Comparison of ENCODE assay signal across 12 mouse cellular contexts in genomic region chr14:52021568-52022212, GRCm38 (mm10). TPM values are rescaled to one million over a fixed set of nuclear protein-coding genes. Genes with fewer than 3 reads are reported as not detected.
DNase-seq lines count a peak whose midpoint lies in the region; ATAC-seq and TF ChIP-seq lines count a peak whose summit lies in the region.
"Had no signal": no experiment of that assay in that cellular context is flagged by ENCODE, and none has a peak within 500 bp of the region (broad histone marks: within the 10 kb centered on the region; RNA-seq: fewer than 3 reads in every experiment).

No protein-coding gene starts in this region.

- H3K4me2 ChIP-seq in forebrain, embryonic 12.5 days = no peak overlapping the region
- H3K4me2 ChIP-seq in forebrain, embryonic 16.5 days (ENCODE audit: low read length) = no peak overlapping the region
- H3K4me2 ChIP-seq in kidney, postnatal 0 days (ENCODE audit: low read length) = 0 out of 2 replicates have a peak overlapping the region, but pooled peaks have one; percentile 74
- H3K4me2 ChIP-seq in liver, embryonic 14.5 days (ENCODE audit: low read depth) = peak overlapping the region; percentile 83

- ATAC-seq in forebrain, embryonic 12.5 days (ENCODE audit: low FRiP score) = no peak
- ATAC-seq in forebrain, embryonic 16.5 days = no peak
- no peak for ATAC-seq in kidney, postnatal 0 days (replicated peaks; ENCODE audit: low FRiP score, low read depth)
- ATAC-seq in liver, embryonic 14.5 days (ENCODE audit: insufficient read depth) = peak; percentile 1
- no peak for ATAC-seq in erythroid progenitor cell, adult 5-6 weeks (replicated peaks; ENCODE audit: low FRiP score, poor library complexity, severe bottlenecking)
- no peak for ATAC-seq in CD4-positive, CD25-positive, alpha-beta regulatory T cell, adult 4 months

- peak; percentile 76 for TF ChIP-seq EP300 in liver, embryonic 14.5 days (IDR thresholded peaks at IDR 0.05; ENCODE audit: low read depth)

- H3K27ac ChIP-seq in forebrain, embryonic 12.5 days = 0 out of 2 replicates have a peak overlapping the region, but pooled peaks have one; percentile 99
- no peak overlapping the region for H3K27ac ChIP-seq in forebrain, embryonic 16.5 days (ENCODE audit: low read length)
- H3K27ac ChIP-seq in kidney, postnatal 0 days = peak overlapping the region; percentile 100; the same call in 1 of the 2 replicates
- peak overlapping the region; percentile 99 for H3K27ac ChIP-seq in embryonic facial prominence, embryonic 10.5 days (replicated peaks)
- peak overlapping the region; percentile 93 for H3K27ac ChIP-seq in liver, embryonic 14.5 days

- TF ChIP-seq CTCF in kidney, postnatal 0 days (IDR thresholded peaks at IDR 0.05; ENCODE audit: low read depth) = no peak
- TF ChIP-seq CTCF in liver, embryonic 14.5 days (IDR thresholded peaks at IDR 0.05; ENCODE audit: low read depth) = no peak

- no peak for DNase-seq in kidney, postnatal 0 days (ENCODE audit: low spot score)
- no peak for DNase-seq in kidney, adult 8-10 months
- DNase-seq in embryonic facial prominence, embryonic 10.5 days (ENCODE audit: low spot score) = no peak
- DNase-seq in liver, embryonic 14.5 days (ENCODE audit: low read depth in 3 of 3, low spot score in 3 of 3) = peak; percentile 65 to 72 (median 65)
- DNase-seq: lung, adult 18-20 months; right cerebral cortex, adult 18-20 months had no signal

- no peak overlapping the region for H3K9ac ChIP-seq in forebrain, embryonic 12.5 days
- no peak overlapping the region for H3K9ac ChIP-seq in forebrain, embryonic 16.5 days (replicated peaks; ENCODE audit: low read depth, low read length)
- no peak overlapping the region for H3K9ac ChIP-seq in kidney, postnatal 0 days (ENCODE audit: low read depth, low read length)
- H3K9ac ChIP-seq in liver, embryonic 14.5 days (replicated peaks) = peak overlapping the region; percentile 34

- no peaks in the 10 kb centered on the region for H3K9me3 ChIP-seq in forebrain, embryonic 12.5 days
- no peaks in the 10 kb centered on the region for H3K9me3 ChIP-seq in forebrain, embryonic 16.5 days (ENCODE audit: control insufficient read depth, low read length)
- no peaks in the 10 kb centered on the region for H3K9me3 ChIP-seq in kidney, postnatal 0 days (replicated peaks; ENCODE audit: low read length)
- H3K9me3 ChIP-seq in embryonic facial prominence, embryonic 10.5 days = no peaks in the 10 kb centered on the region
- H3K9me3 ChIP-seq in liver, embryonic 14.5 days (ENCODE audit: control insufficient read depth, low read length) = no peaks in the 10 kb centered on the region

- H3K36me3 ChIP-seq in forebrain, embryonic 12.5 days (replicated peaks) = no peaks in the 10 kb centered on the region
- no peaks in the 10 kb centered on the region for H3K36me3 ChIP-seq in forebrain, embryonic 16.5 days (ENCODE audit: control insufficient read depth, insufficient read depth)
- no peaks in the 10 kb centered on the region for H3K36me3 ChIP-seq in kidney, postnatal 0 days (ENCODE audit: insufficient read depth, low read length)
- H3K36me3 ChIP-seq in embryonic facial prominence, embryonic 10.5 days (replicated peaks) = peaks cover 5% of the 10 kb centered on the region; the same call in 1 of the 2 replicates
- H3K36me3 ChIP-seq in liver, embryonic 14.5 days (replicated peaks; ENCODE audit: control insufficient read depth, insufficient read depth, low read depth) = no peaks in the 10 kb centered on the region

- peaks cover 53% of the 10 kb centered on the region for H3K4me1 ChIP-seq in forebrain, embryonic 12.5 days
- peaks cover 20% of the 10 kb centered on the region for H3K4me1 ChIP-seq in forebrain, embryonic 16.5 days (replicated peaks; ENCODE audit: control insufficient read depth, insufficient read depth, low read length)
- peaks cover 20% of the 10 kb centered on the region for H3K4me1 ChIP-seq in kidney, postnatal 0 days (replicated peaks; ENCODE audit: insufficient read depth, low read length)
- peaks cover 56% of the 10 kb centered on the region for H3K4me1 ChIP-seq in embryonic facial prominence, embryonic 10.5 days
- peaks cover 54 to 58% of the 10 kb centered on the region in 2 experiments for H3K4me1 ChIP-seq in liver, embryonic 14.5 days (replicated peaks; ENCODE audit: control insufficient read depth in 2 of 2, insufficient read depth in 2 of 2, low read length in 1 of 2)

- WGBS in forebrain, embryonic 12.5 days = 93% methylated on average over 8 of the region's 8 CpGs
- 92% methylated on average over 8 of the region's 8 CpGs for WGBS in forebrain, embryonic 16.5 days
- WGBS in kidney, postnatal 0 days = 85% methylated on average over 8 of the region's 8 CpGs
- 91% methylated on average over 8 of the region's 8 CpGs for WGBS in embryonic facial prominence, embryonic 10.5 days
- 46% methylated on average over 8 of the region's 8 CpGs for WGBS in liver, embryonic 14.5 days (ENCODE audit: insufficient replicate concordance)

- no peak overlapping the region for H3K4me3 ChIP-seq in forebrain, embryonic 12.5 days (replicated peaks)
- H3K4me3 ChIP-seq in forebrain, embryonic 16.5 days (replicated peaks; ENCODE audit: low read length) = no peak overlapping the region
- no peak overlapping the region for H3K4me3 ChIP-seq in kidney, postnatal 0 days (replicated peaks; ENCODE audit: low read depth, low read length)
- peak overlapping the region; percentile 67 for H3K4me3 ChIP-seq in embryonic facial prominence, embryonic 10.5 days
- no peak overlapping the region for H3K4me3 ChIP-seq in liver, embryonic 14.5 days (ENCODE audit: insufficient read depth in 1 of 2, low read depth in 2 of 2, low read length in 2 of 2)

- H3K27me3 ChIP-seq in forebrain, embryonic 12.5 days = no peaks in the 10 kb centered on the region
- H3K27me3 ChIP-seq in forebrain, embryonic 16.5 days (replicated peaks; ENCODE audit: control insufficient read depth, insufficient read depth, low read length) = no peaks in the 10 kb centered on the region
- no peaks in the 10 kb centered on the region for H3K27me3 ChIP-seq in kidney, postnatal 0 days (ENCODE audit: insufficient read depth, low read length)
- H3K27me3 ChIP-seq in embryonic facial prominence, embryonic 10.5 days (replicated peaks; ENCODE audit: low read depth, poor library complexity, severe bottlenecking) = no peaks in the 10 kb centered on the region
- no peaks in the 10 kb centered on the region for H3K27me3 ChIP-seq in liver, embryonic 14.5 days (ENCODE audit: control insufficient read depth, insufficient read depth, low read length)

RNA-seq across cellular contexts. Expression of gene Zfp219, which starts 1.2 kb away (rescaled TPM):
- polyA plus RNA-seq in forebrain, embryonic 12.5 days (2016; fragmentation: Nextera tagmentation; extraction: Ambion mirVana) = 97.1 and 101 TPM in 2 replicates
- polyA plus RNA-seq in forebrain, embryonic 16.5 days (2015; fragmentation: Nextera tagmentation; extraction: Ambion mirVana) = 28.6 and 32.2 TPM in 2 replicates
- 34.0 and 35.8 TPM in 2 replicates for polyA plus RNA-seq in kidney, postnatal 0 days (2015; fragmentation: Nextera tagmentation; extraction: Ambion mirVana)
- polyA plus RNA-seq in embryonic facial prominence, embryonic 10.5 days (2016; fragmentation: Nextera tagmentation; extraction: Ambion mirVana) = 57.5 and 63.2 TPM in 2 replicates
- polyA plus RNA-seq in liver, embryonic 14.5 days (2012; rRNA removed) = 9.7 and 10.4 TPM in 2 replicates
- 7.4 and 9.8 TPM in 2 replicates for polyA plus RNA-seq in liver, embryonic 14.5 days (2014; fragmentation: Nextera tagmentation; extraction: Ambion mirVana)
- 2.2 and 4.2 TPM in 2 replicates for total RNA-seq in erythroid progenitor cell, adult 5-6 weeks (2015; ENCODE audit: low replicate concordance)
- total RNA-seq in erythroid progenitor cell, adult 5-6 weeks (2017; ENCODE audit: low replicate concordance) = 3.9 and 4.8 TPM in 2 replicates
- 1 to 10 TPM; 1.6 to 2.3 TPM for polyA plus RNA-seq in CD4-positive, CD25-positive, alpha-beta regulatory T cell, adult 4 months (2017; shearing (Covaris generic))

RNA-seq across cellular contexts. Expression of gene Tmem253, which starts 6.2 kb away (rescaled TPM):
- polyA plus RNA-seq in forebrain, embryonic 12.5 days (2016; fragmentation: Nextera tagmentation; extraction: Ambion mirVana) = 1.1 TPM in 2 replicates
- 0.67 and 0.81 TPM in 2 replicates for polyA plus RNA-seq in forebrain, embryonic 16.5 days (2015; fragmentation: Nextera tagmentation; extraction: Ambion mirVana)
- 1.7 and 2.3 TPM in 2 replicates for polyA plus RNA-seq in kidney, postnatal 0 days (2015; fragmentation: Nextera tagmentation; extraction: Ambion mirVana)
- 0.65 and 0.72 TPM in 2 replicates for polyA plus RNA-seq in embryonic facial prominence, embryonic 10.5 days (2016; fragmentation: Nextera tagmentation; extraction: Ambion mirVana)
- 0.06 and 0.08 TPM in 2 replicates for polyA plus RNA-seq in liver, embryonic 14.5 days (2012; rRNA removed)
- polyA plus RNA-seq in liver, embryonic 14.5 days (2014; fragmentation: Nextera tagmentation; extraction: Ambion mirVana) = 0.24 TPM in 1 of 2 replicates, not detected in the other
- 6.5 TPM in 1 of 2 replicates, not detected in the other for total RNA-seq in erythroid progenitor cell, adult 5-6 weeks (2015; ENCODE audit: low replicate concordance)
- 0.15 TPM in 1 of 2 replicates, not detected in the other for total RNA-seq in erythroid progenitor cell, adult 5-6 weeks (2017; ENCODE audit: low replicate concordance)
- under 1 TPM in 1 of 2 experiments, not detected in 1; 0.63 TPM for polyA plus RNA-seq in CD4-positive, CD25-positive, alpha-beta regulatory T cell, adult 4 months (2017; shearing (Covaris generic))

RNA-seq across cellular contexts. Expression of gene Olfr221, which starts 20.6 kb away (rescaled TPM):
- not detected in 2 replicates for polyA plus RNA-seq in forebrain, embryonic 12.5 days (2016; fragmentation: Nextera tagmentation; extraction: Ambion mirVana)
- polyA plus RNA-seq in forebrain, embryonic 16.5 days (2015; fragmentation: Nextera tagmentation; extraction: Ambion mirVana) = not detected in 2 replicates
- not detected in 2 replicates for polyA plus RNA-seq in kidney, postnatal 0 days (2015; fragmentation: Nextera tagmentation; extraction: Ambion mirVana)
- polyA plus RNA-seq in embryonic facial prominence, embryonic 10.5 days (2016; fragmentation: Nextera tagmentation; extraction: Ambion mirVana) = not detected in 2 replicates
- not detected in 2 replicates for polyA plus RNA-seq in liver, embryonic 14.5 days (2012; rRNA removed)
- polyA plus RNA-seq in liver, embryonic 14.5 days (2014; fragmentation: Nextera tagmentation; extraction: Ambion mirVana) = not detected in 2 replicates
- not detected in 2 replicates for total RNA-seq in erythroid progenitor cell, adult 5-6 weeks (2015; ENCODE audit: low replicate concordance)
- total RNA-seq in erythroid progenitor cell, adult 5-6 weeks (2017; ENCODE audit: low replicate concordance) = not detected in 2 replicates
- not detected for polyA plus RNA-seq in CD4-positive, CD25-positive, alpha-beta regulatory T cell, adult 4 months (2017; shearing (Covaris generic))
- total RNA-seq: heart, adult 8-10 months; layer of hippocampus, adult 18-20 months had no signal

RNA-seq across cellular contexts. Expression of gene Arhgef40, which starts 37.2 kb away (rescaled TPM):
- 116 and 117 TPM in 2 replicates for polyA plus RNA-seq in forebrain, embryonic 12.5 days (2016; fragmentation: Nextera tagmentation; extraction: Ambion mirVana)
- polyA plus RNA-seq in forebrain, embryonic 16.5 days (2015; fragmentation: Nextera tagmentation; extraction: Ambion mirVana) = 58.5 and 70.4 TPM in 2 replicates
- polyA plus RNA-seq in kidney, postnatal 0 days (2015; fragmentation: Nextera tagmentation; extraction: Ambion mirVana) = 58.0 and 61.3 TPM in 2 replicates
- polyA plus RNA-seq in embryonic facial prominence, embryonic 10.5 days (2016; fragmentation: Nextera tagmentation; extraction: Ambion mirVana) = 151 and 163 TPM in 2 replicates
- 14.1 and 15.3 TPM in 2 replicates for polyA plus RNA-seq in liver, embryonic 14.5 days (2012; rRNA removed)
- 9.4 and 16.5 TPM in 2 replicates for polyA plus RNA-seq in liver, embryonic 14.5 days (2014; fragmentation: Nextera tagmentation; extraction: Ambion mirVana)
- 6.5 and 20.5 TPM in 2 replicates for total RNA-seq in erythroid progenitor cell, adult 5-6 weeks (2015; ENCODE audit: low replicate concordance)
- 11.6 and 16.2 TPM in 2 replicates for total RNA-seq in erythroid progenitor cell, adult 5-6 weeks (2017; ENCODE audit: low replicate concordance)
- polyA plus RNA-seq in CD4-positive, CD25-positive, alpha-beta regulatory T cell, adult 4 months (2017; shearing (Covaris generic)) = under 1 TPM in 1 of 2 experiments, not detected in 1; 0.70 TPM

Comparison
In these comparisons a context has a peak if more than half of its experiments do, and no peak if none do; other contexts are left out.
1. H3K4me2 ChIP-seq: peak in kidney, postnatal 0 days (single experiment) and liver, embryonic 14.5 days (single experiment); none in forebrain, embryonic 12.5 days (single experiment) and forebrain, embryonic 16.5 days (single experiment).
2. DNase-seq: peak in liver, embryonic 14.5 days (3 of 3); none in kidney, postnatal 0 days (single experiment), kidney, adult 8-10 months (0 of 2) and embryonic facial prominence, embryonic 10.5 days (single experiment).